Mouse (Mus musculus): ENCODE data around the gene Sart3. TPM values are rescaled to one million over a fixed set of nuclear protein-coding genes. Genes with fewer than 3 reads are reported as not detected.

Sart3 gene
- polyA plus RNA-seq, 1 experiment from 2014 or later, result 30.5 TPM

DNA sequence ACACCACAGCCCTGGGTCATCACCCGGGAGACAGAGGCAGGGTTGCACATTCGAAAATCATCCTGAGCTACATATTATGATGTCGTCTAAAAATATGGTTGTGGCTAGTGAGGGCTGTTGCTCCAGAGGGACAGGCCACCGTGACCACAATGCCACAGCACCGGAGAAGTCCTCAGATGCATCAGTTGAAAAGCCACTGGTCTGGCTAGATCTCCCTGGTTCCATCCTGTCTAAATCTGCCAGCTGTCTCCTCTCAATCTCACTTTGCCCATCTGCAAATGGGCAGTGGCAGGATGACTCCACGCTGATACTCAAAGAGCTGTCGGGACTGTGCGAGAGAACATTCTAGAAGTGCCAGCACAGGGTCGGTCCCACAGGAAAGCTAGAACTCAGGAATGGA is 26.2 kb upstream of the Sart3 start:
- WGBS, result 63% methylated on average over 9 of the region's 9 CpGs
- Histone ChIP-seq H3K27me3 (ENCODE audit: control insufficient read depth, insufficient read depth, low read length) (no peaks in the 10 kb centered on the region), H3K4me2 (replicated peaks; ENCODE audit: low read depth, low read length) (peak overlapping the region; percentile 61), H3K36me3 (ENCODE audit: control insufficient read depth, insufficient read depth, low read length) (peaks cover 3% of the 10 kb centered on the region; the same call in 1 of the 2 replicates), H3K4me3 (ENCODE audit: low read depth, low read length) (peak overlapping the region; percentile 44), H3K9me3 (ENCODE audit: control insufficient read depth, low read depth, low read length) (no peaks in the 10 kb centered on the region), H3K9ac (replicated peaks; ENCODE audit: low read depth, low read length) (no peak overlapping the region), H3K4me1 (ENCODE audit: control insufficient read depth, insufficient read depth, low read length) (peaks cover 31% of the 10 kb centered on the region), H3K27ac (ENCODE audit: low read length) (no peak overlapping the region)
- no peak for ATAC-seq (ENCODE audit: insufficient number of reproducible peaks, insufficient read depth, low FRiP score, low read depth)

DNA sequence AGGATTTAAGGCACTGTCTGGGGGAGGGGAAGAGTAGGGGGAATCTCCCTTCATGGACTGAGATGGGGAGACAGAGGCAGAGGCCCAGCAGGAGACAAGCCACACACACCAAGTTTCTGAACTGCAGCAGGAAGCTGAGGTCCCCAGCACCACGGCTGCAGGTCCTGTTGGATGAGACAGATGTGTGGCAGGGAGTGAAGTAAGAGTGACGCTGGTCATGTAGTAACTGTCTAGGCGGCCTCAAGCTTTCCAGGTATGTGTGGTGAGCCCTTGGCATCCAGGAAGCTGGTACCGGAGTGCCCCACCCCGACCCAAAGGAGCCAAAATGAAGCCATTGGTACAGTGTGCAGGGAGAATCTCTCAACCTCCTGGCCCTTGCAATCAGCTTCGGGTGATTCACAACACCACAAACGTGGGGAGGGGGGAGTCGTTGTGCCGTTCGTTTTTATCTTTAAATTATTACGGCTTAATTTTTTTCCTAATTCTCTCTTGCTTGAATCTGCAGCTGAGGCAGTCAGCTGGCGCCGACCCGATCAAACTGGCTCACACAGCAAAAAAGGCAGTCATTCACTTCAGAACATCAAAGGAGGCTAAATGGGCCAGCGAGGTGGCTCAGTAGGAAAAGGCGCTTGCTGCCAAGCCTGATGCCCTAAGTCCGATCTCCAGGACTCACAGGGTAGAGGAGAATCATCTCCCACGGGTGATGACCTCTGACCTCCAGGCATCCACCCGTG is 25.0 kb upstream of the Sart3 start:
- Histone ChIP-seq H3K27me3 (ENCODE audit: control insufficient read depth, insufficient read depth, low read length) (no peaks in the 10 kb centered on the region), H3K4me3 (ENCODE audit: low read depth, low read length) (peak overlapping the region; percentile 25), H3K9me3 (ENCODE audit: control insufficient read depth, low read depth, low read length) (no peaks in the 10 kb centered on the region), H3K9ac (replicated peaks; ENCODE audit: low read depth, low read length) (no peak overlapping the region), H3K4me1 (ENCODE audit: control insufficient read depth, insufficient read depth, low read length) (peaks cover 31% of the 10 kb centered on the region), H3K36me3 (ENCODE audit: control insufficient read depth, insufficient read depth, low read length) (peaks cover 3% of the 10 kb centered on the region; the same call in 1 of the 2 replicates), H3K27ac (ENCODE audit: low read length) (peak overlapping the region; percentile 81), H3K4me2 (replicated peaks; ENCODE audit: low read depth, low read length) (peak overlapping the region; percentile 61)
- WGBS, result 18% methylated on average over 19 of the region's 19 CpGs
- ATAC-seq (ENCODE audit: insufficient number of reproducible peaks, insufficient read depth, low FRiP score, low read depth), result no peak

DNA sequence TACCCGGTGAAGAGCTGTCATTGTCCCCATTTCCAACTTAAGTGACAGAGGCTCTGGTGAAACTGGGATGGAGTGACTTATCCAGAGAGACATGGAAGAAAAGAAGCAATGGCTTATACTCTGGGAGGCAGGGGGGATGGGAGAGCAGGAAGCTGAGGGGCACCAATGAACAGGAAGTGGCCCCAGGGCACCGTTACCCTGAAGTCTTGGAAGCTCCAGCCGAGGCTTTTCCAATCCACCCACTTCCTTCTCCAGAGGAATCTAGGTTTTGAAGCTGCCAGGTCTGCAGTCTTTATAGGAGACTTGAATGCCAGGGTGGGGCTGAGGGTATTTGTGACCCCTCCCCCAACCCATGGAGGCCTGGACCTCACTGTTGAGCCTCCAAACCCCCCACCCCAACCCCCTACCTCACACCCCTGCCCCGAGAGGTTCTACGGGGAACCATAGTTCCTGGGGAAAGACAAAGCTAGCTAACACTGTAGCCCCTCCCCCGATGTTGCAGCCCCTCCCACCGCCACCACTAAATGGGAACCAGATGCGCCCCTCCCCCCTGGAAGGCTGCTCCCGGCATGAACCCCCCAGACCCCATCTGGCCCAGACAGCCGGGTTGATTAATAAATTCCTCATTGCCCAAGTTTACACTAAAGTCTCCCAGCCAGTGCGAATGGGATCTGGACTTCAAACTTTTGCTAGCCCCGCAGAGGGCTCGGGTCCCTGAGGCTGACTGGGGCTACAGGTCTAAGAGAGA is 24.3 kb upstream of the Sart3 start:
- Histone ChIP-seq H3K36me3 (ENCODE audit: control insufficient read depth, insufficient read depth, low read length) (peaks cover 3% of the 10 kb centered on the region; the same call in 1 of the 2 replicates), H3K9me3 (ENCODE audit: control insufficient read depth, low read depth, low read length) (no peaks in the 10 kb centered on the region), H3K9ac (replicated peaks; ENCODE audit: low read depth, low read length) (no peak overlapping the region), H3K27me3 (ENCODE audit: control insufficient read depth, insufficient read depth, low read length) (no peaks in the 10 kb centered on the region), H3K27ac (ENCODE audit: low read length) (peak overlapping the region; percentile 81), H3K4me3 (ENCODE audit: low read depth, low read length) (peak overlapping the region; percentile 25), H3K4me1 (ENCODE audit: control insufficient read depth, insufficient read depth, low read length) (peaks cover 31% of the 10 kb centered on the region), H3K4me2 (replicated peaks; ENCODE audit: low read depth, low read length) (peak overlapping the region; percentile 61)
- no peak; the same call in 1 of the 2 replicates for ATAC-seq (ENCODE audit: insufficient number of reproducible peaks, insufficient read depth, low FRiP score, low read depth)
- 5% methylated on average over 13 of the region's 13 CpGs for WGBS

DNA sequence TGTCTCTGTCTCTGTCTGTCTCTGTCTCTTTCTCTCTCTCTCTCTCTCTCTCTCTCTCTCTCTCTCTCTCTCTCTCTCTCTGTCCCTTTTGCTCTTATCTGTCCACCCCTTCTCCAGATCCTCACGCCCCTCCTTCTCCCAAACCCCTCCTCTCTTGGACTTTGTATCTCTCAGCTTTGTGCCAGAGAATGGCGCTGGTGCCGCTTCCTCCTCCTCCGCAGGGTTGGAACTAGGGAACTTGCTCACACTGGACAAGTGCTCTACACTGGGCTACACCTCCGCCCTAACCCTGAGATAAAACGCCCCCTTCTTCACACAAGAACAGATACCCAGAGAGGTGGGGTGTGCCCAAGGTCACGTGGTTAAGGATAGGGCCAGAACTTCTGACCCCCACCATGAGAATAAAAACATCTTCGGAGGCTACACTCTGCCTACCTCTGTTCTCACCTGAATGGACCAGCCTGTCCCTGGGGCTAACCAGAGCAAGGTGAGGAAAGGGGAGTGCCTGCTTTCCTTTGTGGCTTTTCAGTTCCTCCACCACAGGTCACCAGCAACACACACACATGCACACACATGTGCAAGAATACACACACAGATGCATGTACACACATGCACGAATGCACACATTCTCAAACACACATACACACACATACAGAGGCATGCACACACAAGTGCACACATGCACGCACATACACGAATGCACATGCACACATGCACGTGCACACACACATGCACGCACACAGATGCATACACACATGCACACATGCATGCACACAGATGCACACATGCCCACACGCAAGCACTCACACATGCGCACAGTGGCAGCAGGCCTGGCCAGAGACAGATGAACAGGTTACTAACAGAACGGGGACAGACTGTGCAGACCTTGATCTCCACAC is 19.1 kb upstream of the Sart3 start:
- H3K9ac ChIP-seq (replicated peaks; ENCODE audit: low read depth, low read length), result no peak overlapping the region
- H3K4me3 ChIP-seq (ENCODE audit: low read depth, low read length), result no peak overlapping the region
- no peaks in the 10 kb centered on the region for H3K27me3 ChIP-seq (ENCODE audit: control insufficient read depth, insufficient read depth, low read length)
- H3K4me1 ChIP-seq (ENCODE audit: control insufficient read depth, insufficient read depth, low read length), result peaks cover 26% of the 10 kb centered on the region
- no peak overlapping the region for H3K4me2 ChIP-seq (replicated peaks; ENCODE audit: low read depth, low read length)
- H3K9me3 ChIP-seq (ENCODE audit: control insufficient read depth, low read depth, low read length), result no peaks in the 10 kb centered on the region
- no peak for ATAC-seq (ENCODE audit: insufficient number of reproducible peaks, insufficient read depth, low FRiP score, low read depth)
- peaks cover 3% of the 10 kb centered on the region; the same call in 1 of the 2 replicates for H3K36me3 ChIP-seq (ENCODE audit: control insufficient read depth, insufficient read depth, low read length)
- 81% methylated on average over 16 of the region's 16 CpGs for WGBS
- no peak overlapping the region for H3K27ac ChIP-seq (ENCODE audit: low read length)

DNA sequence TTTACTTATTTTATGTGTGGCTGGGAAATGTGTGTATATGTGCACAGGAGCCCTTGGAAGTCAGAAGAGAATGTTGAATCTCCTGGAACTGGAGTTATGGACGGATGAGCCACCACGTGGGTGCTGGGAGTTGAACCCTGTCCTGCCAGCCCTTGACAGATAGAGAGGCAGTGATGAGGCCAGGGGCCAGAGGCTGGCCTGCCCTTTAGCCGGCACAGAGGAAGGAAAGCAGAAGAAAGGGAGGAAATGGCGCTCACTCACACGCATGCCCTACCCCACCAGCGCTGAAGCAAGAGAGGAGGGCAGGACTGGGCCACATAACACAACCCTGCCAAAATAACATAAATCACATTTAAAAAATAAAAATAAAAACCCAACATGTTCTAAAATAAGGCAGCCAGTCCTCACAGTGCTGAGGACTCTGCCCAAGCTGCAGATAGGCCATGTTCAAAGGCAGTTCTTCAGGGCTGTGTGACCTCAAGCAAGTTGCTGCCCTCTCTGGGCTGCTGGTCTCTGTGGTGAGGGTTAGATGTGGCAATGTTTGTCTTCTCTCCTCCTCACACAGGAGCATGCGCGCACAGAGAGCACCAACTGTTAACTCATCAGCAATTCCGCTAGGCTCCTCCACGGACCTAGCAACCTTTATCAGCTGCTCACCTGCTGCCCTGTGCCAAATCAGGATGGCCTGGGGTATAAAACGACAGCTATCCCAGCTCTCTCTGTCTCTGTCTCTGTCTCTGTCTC is 18.3 kb upstream of the Sart3 start:
- Histone ChIP-seq H3K9me3 (ENCODE audit: control insufficient read depth, low read depth, low read length) (no peaks in the 10 kb centered on the region), H3K36me3 (ENCODE audit: control insufficient read depth, insufficient read depth, low read length) (peaks cover 3% of the 10 kb centered on the region; the same call in 1 of the 2 replicates), H3K27ac (ENCODE audit: low read length) (peak overlapping the region; percentile 15; the same call in 1 of the 2 replicates), H3K4me1 (ENCODE audit: control insufficient read depth, insufficient read depth, low read length) (peaks cover 22% of the 10 kb centered on the region), H3K4me3 (ENCODE audit: low read depth, low read length) (no peak overlapping the region), H3K27me3 (ENCODE audit: control insufficient read depth, insufficient read depth, low read length) (no peaks in the 10 kb centered on the region), H3K4me2 (replicated peaks; ENCODE audit: low read depth, low read length) (no peak overlapping the region), H3K9ac (replicated peaks; ENCODE audit: low read depth, low read length) (no peak overlapping the region)
- WGBS, result 56% methylated on average over 11 of the region's 11 CpGs
- ATAC-seq (ENCODE audit: insufficient number of reproducible peaks, insufficient read depth, low FRiP score, low read depth), result no peak

DNA sequence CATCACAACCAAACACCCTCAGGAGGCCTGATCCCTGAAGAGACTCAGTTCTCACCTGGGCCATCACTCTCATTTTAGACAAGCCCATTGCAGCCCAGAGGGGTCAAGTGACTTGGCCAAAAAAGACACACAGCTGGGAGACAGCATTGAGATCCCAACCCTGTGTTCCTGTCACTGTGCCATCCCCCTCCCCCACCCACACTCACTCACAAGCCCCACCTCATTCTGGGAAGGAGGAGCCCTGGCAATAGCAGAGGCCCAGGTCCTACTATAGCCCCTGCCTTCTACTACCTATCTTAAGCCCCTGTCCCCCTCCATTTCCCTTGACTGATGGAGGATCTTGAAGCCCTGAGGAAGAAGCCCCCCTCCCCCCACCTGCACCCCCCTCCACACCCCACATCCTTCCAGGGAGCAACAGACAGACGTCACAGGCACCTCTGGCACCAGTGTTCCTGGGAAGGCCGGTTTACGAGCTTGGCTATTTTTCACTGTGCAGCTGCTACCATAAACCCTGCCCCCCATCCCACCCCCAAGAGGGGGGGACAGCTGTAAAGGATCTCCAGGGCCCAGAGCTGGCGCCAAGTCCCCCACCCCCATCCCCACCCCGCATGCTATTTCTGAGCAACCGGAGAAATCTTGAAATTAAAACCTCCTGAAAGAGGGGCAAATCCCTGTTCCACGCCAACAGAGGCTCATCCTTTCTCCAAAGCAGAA is 16.9 kb upstream of the Sart3 start:
- no peak overlapping the region for H3K9ac ChIP-seq (replicated peaks; ENCODE audit: low read depth, low read length)
- H3K4me2 ChIP-seq (replicated peaks; ENCODE audit: low read depth, low read length), result 0 out of 2 replicates have a peak overlapping the region, but pooled peaks have one; percentile 18
- H3K4me1 ChIP-seq (ENCODE audit: control insufficient read depth, insufficient read depth, low read length), result peaks cover 22% of the 10 kb centered on the region
- ATAC-seq (ENCODE audit: insufficient number of reproducible peaks, insufficient read depth, low FRiP score, low read depth), result peak; percentile 79; the same call in 1 of the 2 replicates
- H3K36me3 ChIP-seq (ENCODE audit: control insufficient read depth, insufficient read depth, low read length), result peaks cover 3% of the 10 kb centered on the region; the same call in 1 of the 2 replicates
- no peaks in the 10 kb centered on the region for H3K9me3 ChIP-seq (ENCODE audit: control insufficient read depth, low read depth, low read length)
- no peaks in the 10 kb centered on the region for H3K27me3 ChIP-seq (ENCODE audit: control insufficient read depth, insufficient read depth, low read length)
- H3K4me3 ChIP-seq (ENCODE audit: low read depth, low read length), result no peak overlapping the region
- 24% methylated on average over 7 of the region's 7 CpGs for WGBS
- peak overlapping the region; percentile 86 for H3K27ac ChIP-seq (ENCODE audit: low read length)

DNA sequence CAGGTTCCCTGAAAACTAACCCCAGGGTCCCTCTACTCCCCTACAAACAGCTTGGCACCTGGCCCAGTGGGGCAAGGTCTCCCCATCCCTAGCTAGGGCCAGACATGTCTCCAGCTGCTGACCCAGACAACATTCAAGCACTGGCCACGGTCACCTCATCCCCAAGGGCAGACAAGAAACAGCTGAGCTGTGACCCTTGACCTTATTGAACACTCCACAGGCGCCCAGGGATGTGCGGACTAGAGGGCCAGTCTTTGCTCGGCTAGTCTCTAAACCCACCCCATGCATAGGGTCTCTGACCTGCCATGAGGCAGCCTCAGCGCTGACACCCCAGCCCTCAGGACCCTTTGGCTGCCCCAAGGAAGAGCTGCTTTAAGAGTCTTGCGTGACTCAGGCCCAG is 16.3 kb upstream of the Sart3 start:
- Histone ChIP-seq H3K27ac (ENCODE audit: low read length) (peak overlapping the region; percentile 86), H3K4me1 (ENCODE audit: control insufficient read depth, insufficient read depth, low read length) (peaks cover 22% of the 10 kb centered on the region), H3K27me3 (ENCODE audit: control insufficient read depth, insufficient read depth, low read length) (no peaks in the 10 kb centered on the region), H3K9me3 (ENCODE audit: control insufficient read depth, low read depth, low read length) (no peaks in the 10 kb centered on the region), H3K36me3 (ENCODE audit: control insufficient read depth, insufficient read depth, low read length) (no peaks in the 10 kb centered on the region; the same call in 1 of the 2 replicates), H3K9ac (replicated peaks; ENCODE audit: low read depth, low read length) (no peak overlapping the region), H3K4me3 (ENCODE audit: low read depth, low read length) (no peak overlapping the region), H3K4me2 (replicated peaks; ENCODE audit: low read depth, low read length) (0 out of 2 replicates have a peak overlapping the region, but pooled peaks have one; percentile 18)
- ATAC-seq (ENCODE audit: insufficient number of reproducible peaks, insufficient read depth, low FRiP score, low read depth), result peak; percentile 2; the same call in 1 of the 2 replicates
- 36% methylated on average over 6 of the region's 6 CpGs for WGBS
